Mouse (Mus musculus): ENCODE measurements around the gene Fosl1.

Gene Fosl1

DNA sequence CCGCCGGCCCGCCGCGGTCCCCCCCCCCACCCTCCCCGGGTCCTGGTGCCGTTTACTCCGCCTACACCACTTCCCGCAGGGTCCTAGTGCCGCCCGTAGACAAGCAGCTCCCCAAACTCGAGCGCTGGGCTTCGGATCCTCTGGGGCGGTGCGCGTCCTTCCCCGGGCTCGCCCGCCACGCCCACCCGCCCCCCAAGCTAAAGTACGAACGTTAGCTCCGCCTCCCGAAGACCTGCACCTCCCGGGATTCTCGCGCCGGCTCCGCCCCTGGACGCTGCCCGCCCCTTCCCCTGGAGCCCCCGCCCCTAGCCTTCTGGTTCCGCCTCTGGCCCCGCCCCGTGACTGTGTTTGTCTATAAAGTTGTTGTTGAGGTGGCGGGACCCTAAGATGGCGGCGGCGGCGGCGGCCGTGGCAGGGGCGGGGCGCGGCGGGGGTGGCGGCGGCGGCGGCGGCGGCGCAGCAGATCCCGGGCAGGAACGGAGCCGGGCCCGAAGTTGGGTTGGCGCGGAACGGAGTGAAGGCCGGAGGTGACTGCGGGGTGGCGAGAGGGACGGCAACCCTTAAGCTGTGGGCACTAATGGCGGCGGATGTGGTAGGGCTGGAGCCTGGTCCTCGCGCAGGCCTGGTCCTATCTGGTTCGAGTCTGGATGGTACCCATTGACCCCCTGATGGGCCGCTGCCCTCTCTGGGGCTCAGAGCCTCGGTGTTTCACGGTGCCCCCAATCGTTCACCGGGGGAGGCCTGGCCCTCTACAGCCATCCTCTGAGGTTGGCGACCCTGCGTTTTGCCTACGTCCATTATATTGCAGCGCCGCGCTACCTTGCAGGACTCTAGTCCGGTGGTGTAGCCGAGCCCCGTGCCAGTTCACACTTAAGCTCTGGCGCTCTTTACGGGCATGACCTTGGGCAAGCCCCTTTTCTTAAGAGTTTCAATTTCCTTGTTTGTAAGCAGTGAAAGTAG, 22.3 kb upstream of the Fosl1 start, which contains the start of the genes Drap1 and AI837181:
Drap1 (minus strand) TSS at position 198 of the 960 bp plus-strand sequence.
AI837181 (plus strand) TSS at position 363 of the 960 bp plus-strand sequence.
- peak; percentile 89 for DNase-seq (ENCODE audit: extremely low spot score, low read depth, low spot score)

DNA sequence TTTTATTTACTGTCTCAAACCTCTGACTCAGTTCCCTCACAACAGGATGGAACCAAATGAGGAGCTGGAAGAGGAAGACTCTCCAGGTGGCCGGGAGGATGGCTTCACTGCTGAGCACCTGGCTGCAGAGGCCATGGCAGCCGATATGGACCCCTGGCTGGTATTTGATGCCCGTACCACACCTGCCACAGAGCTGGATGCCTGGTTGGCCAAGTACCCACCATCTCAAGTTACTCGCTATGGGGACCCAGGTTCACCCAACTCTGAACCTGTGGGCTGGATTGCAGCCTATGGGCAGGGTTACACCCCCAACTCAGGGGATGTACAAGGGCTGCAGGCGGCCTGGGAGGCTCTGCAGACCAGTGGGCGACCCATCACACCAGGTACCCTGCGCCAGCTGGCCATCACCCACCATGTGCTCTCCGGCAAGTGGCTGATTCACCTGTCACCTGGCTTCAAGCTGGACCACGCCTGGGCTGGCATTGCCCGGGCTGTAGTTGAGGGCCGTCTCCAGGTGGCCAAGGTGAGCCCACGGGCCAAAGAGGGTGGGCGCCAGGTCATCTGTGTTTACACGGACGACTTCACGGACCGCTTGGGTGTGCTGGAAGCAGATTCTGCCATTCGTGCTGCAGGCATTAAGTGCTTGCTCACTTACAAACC, 21.3 kb upstream of the Fosl1 start:
- DNase-seq (ENCODE audit: extremely low spot score, low read depth, low spot score): no peak

GRCm38 (mm10) chr19:5426640-5427290, 20.6 kb upstream of the Fosl1 start:
- DNase-seq (ENCODE audit: extremely low spot score, low read depth, low spot score): no peak

DNA sequence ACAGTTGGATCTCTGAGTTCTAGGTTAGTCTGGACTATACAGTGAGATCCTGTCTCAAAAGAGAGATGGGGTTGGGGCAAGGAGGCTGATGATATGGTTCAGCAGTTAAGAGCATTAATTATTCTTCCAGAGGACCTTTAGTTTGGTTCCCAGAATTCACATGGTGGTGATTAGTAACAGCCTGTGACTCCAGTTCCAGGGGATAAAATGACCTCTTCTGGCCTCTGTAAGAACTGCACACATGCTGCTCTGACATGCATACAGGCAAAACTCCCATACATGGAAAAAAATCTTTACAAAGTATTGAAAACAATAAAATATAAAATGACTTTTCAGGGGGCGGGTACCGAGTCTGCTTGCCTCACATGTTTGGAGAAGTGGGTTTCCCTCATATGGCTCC, 19.3 kb upstream of the Fosl1 start:
- DNase-seq (ENCODE audit: extremely low spot score, low read depth, low spot score): no peak

GRCm38 (mm10) chr19:5429219-5429618, 18.1 kb upstream of the Fosl1 start:
- no peak for DNase-seq (ENCODE audit: extremely low spot score, low read depth, low spot score)

DNA sequence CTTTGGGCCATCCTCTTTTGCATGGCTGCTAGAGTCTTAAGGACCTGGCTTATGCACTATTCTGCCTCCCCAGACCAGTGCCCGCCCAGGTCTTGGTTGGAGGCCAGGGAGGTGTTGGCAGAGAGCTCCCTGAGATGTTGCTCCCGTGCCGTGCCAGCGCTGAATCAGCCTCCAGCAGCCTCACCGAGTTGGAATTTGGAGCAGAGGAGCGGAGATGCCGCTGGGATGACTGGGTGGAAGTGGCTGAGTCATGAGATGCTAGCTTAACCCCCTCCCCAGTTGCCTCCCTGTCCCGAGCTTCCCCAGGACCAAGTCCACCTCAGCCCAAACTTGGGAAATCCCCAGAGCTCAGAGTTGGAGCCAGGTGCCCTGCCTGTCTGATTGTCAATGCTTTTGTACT, 17.5 kb upstream of the Fosl1 start:
- no peak for DNase-seq (ENCODE audit: extremely low spot score, low read depth, low spot score)

DNA sequence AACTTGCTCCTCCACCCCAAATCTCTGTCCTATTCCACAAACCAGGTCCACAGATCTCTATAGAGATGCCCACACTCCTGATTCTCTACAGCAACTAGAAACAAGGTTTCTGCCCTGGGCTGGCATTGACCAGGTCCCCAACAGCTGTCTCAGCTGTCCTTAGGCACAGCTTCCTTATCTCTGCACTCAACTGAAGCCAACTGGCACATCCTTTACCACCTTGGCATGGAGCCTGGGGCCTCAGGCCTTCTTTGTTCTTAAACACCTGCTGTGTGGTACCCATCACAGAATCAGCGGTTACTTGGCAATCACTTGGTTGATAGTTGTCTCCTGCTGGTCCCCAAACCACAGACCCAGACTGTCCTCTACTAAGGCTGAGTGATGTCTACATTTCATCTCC, 16.9 kb upstream of the Fosl1 start:
- no peak for DNase-seq (ENCODE audit: extremely low spot score, low read depth, low spot score)

DNA sequence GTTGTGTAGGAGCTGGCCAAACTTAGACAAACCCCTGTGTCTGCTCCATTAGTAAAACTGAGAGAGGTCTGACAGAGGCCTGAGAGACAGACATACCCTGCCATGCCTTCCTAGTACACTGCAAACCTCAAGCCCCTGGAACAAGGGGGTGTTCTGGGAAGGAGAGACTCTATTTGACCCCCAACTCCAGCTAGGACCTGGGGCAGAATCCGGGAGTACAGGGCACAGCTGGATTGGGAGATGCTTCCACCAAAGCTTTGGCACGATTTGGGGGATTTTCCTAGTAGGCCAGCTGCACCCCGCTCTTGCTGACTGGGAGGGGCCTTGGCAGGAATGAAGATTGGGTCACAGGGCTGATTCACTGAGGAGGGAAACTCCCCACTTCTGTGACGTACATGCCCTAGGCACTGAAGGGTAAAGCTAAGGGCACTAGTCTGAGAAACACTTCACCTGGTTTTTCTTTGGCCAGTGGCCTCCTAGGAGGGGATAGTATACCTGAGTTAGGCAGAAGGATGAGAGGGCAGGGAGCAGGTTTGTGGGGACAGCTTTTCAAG, 15.4 kb upstream of the Fosl1 start:
- no peak for DNase-seq (ENCODE audit: extremely low spot score, low read depth, low spot score)

- no peak for DNase-seq (ENCODE audit: extremely low spot score, low read depth, low spot score)
Measured at GRCm38 (mm10) chr19:5432992-5433852, 14.1 kb upstream of the Fosl1 start.

DNA sequence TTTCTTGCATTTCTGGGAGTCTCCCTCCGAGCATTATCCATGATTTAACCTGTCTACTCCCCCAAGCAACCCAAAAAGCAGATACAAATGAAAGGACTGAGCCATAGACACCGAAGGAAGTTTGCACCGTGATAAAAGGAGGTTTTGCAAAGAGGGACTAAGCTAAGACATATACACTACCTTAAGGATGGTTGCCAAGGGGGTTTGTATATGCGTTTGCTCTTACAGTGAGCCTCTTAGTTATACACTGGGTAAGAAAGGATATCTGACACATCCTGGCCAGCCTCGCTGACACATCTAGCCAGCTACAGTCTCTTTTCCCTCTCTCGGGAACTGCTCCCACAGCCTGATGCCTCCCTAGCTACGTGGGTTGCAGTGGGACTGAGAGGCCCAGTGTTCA, 13.4 kb upstream of the Fosl1 start:
- no peak for DNase-seq (ENCODE audit: extremely low spot score, low read depth, low spot score)

DNA sequence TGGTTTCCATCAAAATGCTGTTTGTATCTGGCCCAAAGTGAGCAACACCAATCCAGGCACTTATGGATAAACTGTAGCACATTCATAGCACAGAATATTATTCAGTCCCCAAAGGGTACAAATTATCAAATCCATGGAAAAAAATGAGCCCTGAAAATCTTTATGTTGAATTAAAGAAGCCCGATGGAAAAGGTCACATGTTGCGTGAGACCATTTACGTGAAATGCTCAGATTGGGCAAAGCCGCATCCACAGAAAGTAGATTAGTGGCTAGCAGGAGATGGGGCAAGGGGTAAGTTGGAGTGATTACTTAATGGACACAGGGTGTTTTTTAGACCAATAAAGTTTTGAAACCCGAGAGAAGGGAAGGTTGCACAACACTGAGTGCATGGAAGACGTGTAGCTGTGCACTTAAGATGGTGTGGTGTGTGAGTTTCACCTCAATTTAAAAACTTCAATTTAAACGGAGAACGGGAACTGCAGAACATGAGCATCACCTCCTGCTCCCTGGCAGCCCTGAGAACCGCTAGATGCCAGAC, 2.9 kb upstream of the Fosl1 start:
- no peak for DNase-seq (ENCODE audit: extremely low spot score, low read depth, low spot score)

DNA sequence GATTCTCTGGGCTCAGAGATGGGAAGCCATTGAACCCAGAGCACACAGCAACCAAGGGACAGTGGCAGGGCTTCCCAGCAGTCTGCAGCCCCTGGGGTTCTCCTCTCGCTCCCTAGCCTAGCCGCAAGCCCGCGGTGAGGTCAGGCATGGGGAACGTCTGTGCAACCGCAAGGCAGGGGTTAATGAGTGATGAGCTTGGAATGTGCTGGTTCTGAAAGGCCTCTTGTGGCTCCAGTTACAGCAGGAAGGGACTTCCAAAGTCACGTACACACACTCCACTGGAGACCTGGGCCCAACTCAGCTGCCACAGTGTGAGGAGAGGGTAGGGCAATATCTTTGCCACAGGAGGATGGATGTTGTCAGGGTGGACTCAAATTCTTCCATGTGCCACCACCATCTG, 2.4 kb upstream of the Fosl1 start:
- DNase-seq (ENCODE audit: extremely low spot score, low read depth, low spot score): no peak

- DNase-seq (ENCODE audit: extremely low spot score, low read depth, low spot score): no peak
Measured at GRCm38 (mm10) chr19:5445747-5446146, 1.6 kb upstream of the Fosl1 start.

DNA sequence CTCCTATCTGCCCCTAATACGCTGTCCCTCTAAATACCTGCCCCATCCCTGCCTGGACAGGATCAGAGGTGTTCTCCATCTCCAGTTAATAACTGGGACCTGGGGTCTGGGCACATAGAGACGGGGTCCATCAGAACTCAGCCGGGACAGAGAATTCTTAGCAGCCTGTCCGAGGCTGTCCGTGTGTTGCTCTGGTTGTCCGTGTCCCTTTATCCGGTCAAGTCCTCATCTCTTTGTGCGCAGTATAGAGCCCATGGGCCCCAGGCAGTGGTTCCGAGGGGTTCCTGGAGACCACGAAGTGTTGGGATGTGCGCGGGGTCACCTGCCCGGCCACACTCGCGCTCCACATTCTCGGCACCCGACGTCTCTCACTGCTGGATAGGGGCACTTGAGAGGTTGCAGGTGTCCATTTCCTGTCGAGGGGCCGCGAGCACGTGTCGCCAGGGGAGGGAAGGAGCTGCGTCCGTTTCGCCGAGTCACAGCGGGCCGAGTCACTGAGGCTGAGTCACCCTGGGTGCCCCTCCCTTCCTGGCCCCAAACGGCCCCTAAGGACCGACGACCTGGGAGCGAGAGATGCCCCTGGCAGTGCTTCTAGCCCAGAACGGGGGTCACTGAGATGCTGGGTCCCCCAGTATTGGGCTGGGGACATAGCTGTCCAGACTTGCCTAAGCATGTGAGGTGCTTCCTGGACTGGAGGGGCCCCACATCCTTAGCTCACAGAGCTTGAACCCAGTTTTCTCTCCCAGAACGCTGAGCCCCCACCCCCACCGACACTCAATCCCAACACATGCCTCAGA, 1.2 kb downstream of the Fosl1 start:
- DNase-seq (ENCODE audit: extremely low spot score, low read depth, low spot score): no peak

- no peak for DNase-seq (ENCODE audit: extremely low spot score, low read depth, low spot score)
Measured at GRCm38 (mm10) chr19:5449673-5450072, 2.3 kb downstream of the Fosl1 start.

DNA sequence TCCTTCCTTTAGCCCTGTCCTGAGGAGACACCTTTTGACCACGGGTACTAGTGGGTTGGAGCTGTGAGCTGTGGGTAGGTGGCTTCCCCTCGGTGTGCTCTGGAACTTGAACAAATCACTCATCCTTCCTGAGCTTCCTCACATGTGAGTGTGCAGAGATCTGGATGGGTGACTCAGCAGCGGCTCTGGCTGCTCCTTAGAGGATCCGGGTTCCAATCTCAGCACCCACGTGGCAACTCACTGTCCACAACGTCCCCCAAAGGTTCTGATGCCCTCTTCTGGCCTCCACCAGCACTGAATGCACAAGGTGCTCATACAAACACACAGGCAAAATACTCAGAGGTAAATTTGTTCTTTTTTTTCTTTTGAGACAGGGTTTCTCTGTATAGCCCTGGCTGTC, 4.4 kb downstream of the Fosl1 start:
- DNase-seq (ENCODE audit: extremely low spot score, low read depth, low spot score): no peak

DNA sequence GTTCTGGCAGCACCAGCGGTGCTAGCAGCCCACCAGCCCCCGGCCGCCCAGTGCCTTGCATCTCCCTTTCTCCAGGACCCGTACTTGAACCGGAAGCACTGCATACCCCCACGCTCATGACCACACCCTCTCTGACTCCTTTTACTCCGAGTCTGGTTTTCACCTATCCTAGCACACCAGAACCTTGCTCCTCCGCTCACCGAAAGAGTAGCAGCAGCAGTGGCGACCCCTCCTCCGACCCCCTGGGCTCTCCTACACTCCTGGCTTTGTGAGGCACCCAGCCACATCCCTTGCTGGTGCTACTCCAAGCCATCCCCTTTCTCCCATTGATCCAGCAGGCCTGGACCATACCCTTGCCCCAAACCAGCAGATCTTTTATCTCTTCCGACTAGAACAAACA, 7.7 kb downstream of the Fosl1 start:
- DNase-seq (ENCODE audit: extremely low spot score, low read depth, low spot score): no peak

DNA sequence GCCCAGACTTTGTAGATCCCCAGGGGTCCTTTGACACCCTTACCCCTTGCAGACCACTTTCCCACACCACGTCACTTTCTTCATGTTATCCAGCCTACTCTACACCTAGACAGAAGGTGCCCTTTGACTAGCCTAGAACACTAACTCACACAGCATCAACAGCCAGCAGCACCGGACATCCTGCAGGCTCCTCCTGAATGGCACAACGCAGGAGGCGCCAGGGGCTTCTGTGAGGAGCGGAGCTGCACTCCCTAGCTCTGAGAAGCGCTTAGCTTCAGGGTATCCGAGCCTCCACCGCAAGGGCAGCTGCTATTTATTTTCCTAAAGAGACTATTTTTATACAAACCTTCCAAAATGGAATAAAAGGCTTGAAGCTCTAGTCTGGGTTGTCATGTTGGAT, 8.2 kb downstream of the Fosl1 start:
- DNase-seq (ENCODE audit: extremely low spot score, low read depth, low spot score): no peak

DNA sequence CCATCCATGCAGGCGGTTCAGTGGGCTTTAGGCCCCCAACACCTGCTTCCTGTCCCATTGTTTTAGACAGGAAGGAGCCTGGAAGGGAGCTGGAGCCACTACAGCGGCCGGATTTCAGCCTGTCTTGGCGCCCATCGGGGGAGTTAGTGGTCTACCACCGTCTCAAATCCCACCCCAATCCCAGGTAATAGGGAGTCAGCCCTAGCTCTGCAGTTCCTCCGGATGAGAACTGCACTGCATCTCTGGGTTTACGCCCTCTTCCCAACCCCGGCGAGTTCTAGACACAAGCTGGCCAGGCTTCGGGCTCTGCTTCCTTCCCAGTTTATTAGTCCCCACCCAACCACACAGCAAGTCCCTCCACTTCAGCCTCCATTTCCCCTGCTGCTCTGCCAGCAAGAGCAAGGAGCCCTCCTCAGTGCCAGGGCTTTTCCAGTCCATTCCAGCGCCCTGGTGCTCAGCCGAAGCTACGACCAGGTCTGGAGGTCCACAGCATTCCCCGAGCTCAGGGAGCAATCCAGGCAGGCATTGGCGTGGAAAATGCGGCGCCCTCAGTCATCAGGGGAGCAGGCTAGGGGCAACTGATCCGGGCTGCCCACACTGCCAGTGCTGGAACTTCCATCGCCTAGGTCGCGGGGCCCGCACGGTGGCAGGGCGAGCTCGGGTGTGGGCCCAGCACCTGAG, 9.0 kb downstream of the Fosl1 start:
- no peak for DNase-seq (ENCODE audit: extremely low spot score, low read depth, low spot score)
